Mouse (Mus musculus) kidney, postnatal 0 days (tissue): Measurements from ENCODE around the gene Plekhn1. TPM values are rescaled to one million over a fixed set of nuclear protein-coding genes. Genes with fewer than 3 reads are reported as not detected.

Experiments used
- ATAC-seq: fragments of 200-750 bp; cut with Nextera tagmentation; replicated peaks from 2 replicates; pipeline ENCODE4 v1.8.0; 2017; ENCODE audit warnings: low read depth, moderate number of reproducible peaks, moderate TSS enrichment, moderate library complexity; ENCODE audit not compliant: low FRiP score
- DNase-seq: peaks from one replicate; pipeline ENCODE4 v3.0.0-alpha.2; 2016; ENCODE audit warnings: low spot score
- H3K27ac ChIP-seq: fragments of 300-500 bp; sonication (generic); 2 replicates; pipeline ENCODE4 v1.5.1; 2014; ENCODE audit warnings: mild to moderate bottlenecking
- H3K27me3 ChIP-seq: fragments of 300-500 bp; sonication (generic); 2 replicates; pipeline ENCODE4 v1.6.1; 2014; ENCODE audit warnings: low read length, mixed read lengths; ENCODE audit not compliant: insufficient read depth
- H3K36me3 ChIP-seq: fragments of 300-500 bp; sonication (generic); 2 replicates; pipeline ENCODE4 v1.6.1; 2014; ENCODE audit warnings: low read length, mixed read lengths; ENCODE audit not compliant: insufficient read depth
- H3K4me1 ChIP-seq: fragments of 300-500 bp; sonication (generic); replicated peaks from 2 replicates; pipeline ENCODE4 v1.6.1; 2014; ENCODE audit warnings: antibody characterized with exemption, low read length, mixed read lengths; ENCODE audit not compliant: insufficient read depth
- H3K4me2 ChIP-seq: fragments of 300-500 bp; sonication (generic); 2 replicates; pipeline ENCODE4 v1.6.1; 2014; ENCODE audit warnings: mild to moderate bottlenecking, low read length, moderate library complexity, mixed read lengths
- H3K4me3 ChIP-seq: fragments of 300-500 bp; sonication (generic); replicated peaks from 2 replicates; pipeline ENCODE4 v1.5.1; 2014; ENCODE audit warnings: low read depth, low read length
- H3K9ac ChIP-seq: fragments of 300-500 bp; sonication (generic); 2 replicates; pipeline ENCODE4 v1.6.1; 2014; ENCODE audit warnings: low read depth, low read length
- H3K9me3 ChIP-seq: fragments of 300-500 bp; sonication (generic); replicated peaks from 2 replicates; pipeline ENCODE4 v1.6.1; 2016; ENCODE audit warnings: low read length, inconsistent platforms, mixed read lengths
- CTCF ChIP-seq: IDR thresholded peaks from 2 replicates; pipeline ENCODE4 v1.5.1; 2016; ENCODE audit warnings: antibody characterized with exemption, low read depth, mild to moderate bottlenecking, moderate library complexity
- WGBS: fragments of 180-500 bp; shearing (Covaris S2); extraction: QIAGEN DNeasy Blood & Tissue Kit; methylation state at CpG from one replicate; pipeline ENCODE4 v1.1.7; 2014; 5-methylcytosine and 5-hydroxymethylcytosine counted together
- microRNA-seq: library from miRNA; unstranded; fragments of <30 nt; microRNA quantifications from one replicate; pipeline ENCODE4, GENCODE M21; 2016
- polyA plus RNA-seq: library from polyadenylated mRNA; unstranded; fragments of >200 nt; fragmentation: Nextera tagmentation; extraction: Ambion mirVana; gene quantifications from 2 replicates; pipeline ENCODE4 v1.2.1, GENCODE M21; 2015

The Plekhn1 gene
- polyA plus RNA-seq, 1 experiment from 2014 or later = 12.7 TPM

- 83% methylated on average over 5 of the region's 5 CpGs for WGBS
- Histone ChIP-seq H3K4me3 (no peak overlapping the region), H3K36me3 (peaks cover 26% of the 10 kb centered on the region; the same call in 1 of the 2 replicates), H3K27me3 (no peaks in the 10 kb centered on the region), H3K9ac (no peak overlapping the region), H3K9me3 (no peaks in the 10 kb centered on the region), H3K27ac (no peak overlapping the region), H3K4me2 (no peak overlapping the region), H3K4me1 (peaks cover 12% of the 10 kb centered on the region; the same call in 1 of the 2 replicates)
- ATAC-seq (no peak), DNase-seq (no peak)
- no peak for TF ChIP-seq CTCF
Observed at GRCm38 (mm10) chr4:156183747-156184146, 50.9 kb downstream of the Plekhn1 start.

GRCm38 (mm10) chr4:156177630-156178029, 57.0 kb downstream of the Plekhn1 start:
- 94% methylated on average over 9 of the region's 9 CpGs for WGBS
- no peak overlapping the region for H3K27ac ChIP-seq
- TF ChIP-seq CTCF = no peak

GRCm38 (mm10) chr4:156171828-156172227, 62.8 kb downstream of the Plekhn1 start:
- no peak for TF ChIP-seq CTCF
- H3K4me3 ChIP-seq = no peak overlapping the region
- no peak overlapping the region for H3K4me2 ChIP-seq
- H3K27me3 ChIP-seq = no peaks in the 10 kb centered on the region
- ATAC-seq = no peak
- H3K27ac ChIP-seq = no peak overlapping the region
- peaks cover 96% of the 10 kb centered on the region for H3K36me3 ChIP-seq
- H3K4me1 ChIP-seq = no peaks in the 10 kb centered on the region
- no peak overlapping the region for H3K9ac ChIP-seq
- WGBS = over 99% methylated on average over 11 of the region's 11 CpGs
- H3K9me3 ChIP-seq = no peaks in the 10 kb centered on the region
- no peak for DNase-seq

More at GRCm38 (mm10) chr4:156177630-156178029, 57.0 kb downstream of the Plekhn1 start:
- no peak overlapping the region for H3K4me3 ChIP-seq
- no peak overlapping the region for H3K4me2 ChIP-seq
- H3K9me3 ChIP-seq = no peaks in the 10 kb centered on the region
- no peaks in the 10 kb centered on the region for H3K4me1 ChIP-seq
- no peak overlapping the region for H3K9ac ChIP-seq
- peaks cover 77% of the 10 kb centered on the region for H3K36me3 ChIP-seq
- DNase-seq (no peak), ATAC-seq (no peak)
- no peaks in the 10 kb centered on the region for H3K27me3 ChIP-seq

Small RNAs within 50 kb of the gene (microRNA-seq; reads per million reads assigned to microRNA genes)
- gene Mir7658 = 1.2 reads per million

Other genes starting within 250 kb of the Plekhn1 start
- gene B3galt6, start 242.2 kb downstream of the Plekhn1 start, polyA plus RNA-seq = 14.3 and 14.5 TPM in 2 replicates
- 178 and 183 TPM in 2 replicates for gene Sdf4, start 242.0 kb downstream of the Plekhn1 start, polyA plus RNA-seq
- gene Tnfrsf4, start 221.0 kb downstream of the Plekhn1 start, polyA plus RNA-seq = 0.70 and 0.88 TPM in 2 replicates
- 1.3 TPM in 2 replicates for gene Tnfrsf18, start 208.7 kb downstream of the Plekhn1 start, polyA plus RNA-seq
- gene Ttll10, start 175.4 kb downstream of the Plekhn1 start, polyA plus RNA-seq = 5.6 and 6.0 TPM in 2 replicates
- 11.8 and 15.3 TPM in 2 replicates for gene 9430015G10Rik, start 124.9 kb downstream of the Plekhn1 start, polyA plus RNA-seq
- gene Rnf223, start 104.3 kb downstream of the Plekhn1 start, polyA plus RNA-seq = 0.17 and 0.27 TPM in 2 replicates
- 76.5 and 79.8 TPM in 2 replicates for gene Agrn, start 37.4 kb downstream of the Plekhn1 start, polyA plus RNA-seq
- gene Isg15, start 34.0 kb downstream of the Plekhn1 start, polyA plus RNA-seq = 14.9 and 20.6 TPM in 2 replicates
- gene AW011738, start 31.6 kb downstream of the Plekhn1 start, polyA plus RNA-seq = 4.8 and 5.1 TPM in 2 replicates
- 0.56 and 0.71 TPM in 2 replicates for gene Perm1, start 19.0 kb downstream of the Plekhn1 start, polyA plus RNA-seq
- 49.2 and 50.7 TPM in 2 replicates for gene Noc2l, start 1.2 kb upstream of the Plekhn1 start, polyA plus RNA-seq
- not detected in 2 replicates for gene Samd11, start 20.8 kb upstream of the Plekhn1 start, polyA plus RNA-seq
- not detected in 2 replicates for gene Vmn2r-ps159, start 96.2 kb upstream of the Plekhn1 start, polyA plus RNA-seq